In the genomic region with DNA sequence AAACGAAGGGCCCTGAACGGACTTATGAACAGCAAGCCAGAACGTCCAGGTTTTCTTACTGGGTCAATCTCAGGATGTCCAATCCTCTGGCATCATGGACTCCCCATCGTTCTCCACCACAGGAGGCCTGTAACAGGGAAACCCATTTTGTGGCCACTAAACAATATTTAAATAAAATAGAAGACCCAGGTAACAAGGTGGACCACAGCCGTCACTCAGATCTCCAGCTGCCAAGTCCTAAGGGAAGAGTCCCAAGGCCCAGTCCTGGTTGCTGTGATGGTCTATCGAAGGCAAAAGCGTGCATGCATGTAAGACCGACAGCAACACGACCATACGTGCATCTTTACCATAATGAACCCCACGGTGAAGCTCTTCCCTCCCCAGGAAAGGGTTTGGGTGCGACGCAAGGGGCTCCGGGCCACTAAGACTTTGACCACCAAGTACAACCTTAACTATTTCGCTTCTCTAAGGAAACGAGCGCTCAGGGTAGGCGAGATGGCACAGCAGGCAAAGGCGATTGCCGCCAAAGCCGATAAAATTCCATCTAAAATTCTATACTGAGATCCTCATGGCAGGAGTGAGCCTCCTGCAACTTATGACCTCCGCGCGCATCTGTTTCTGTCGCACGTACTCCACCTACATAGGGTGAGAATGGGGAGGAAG, we compare ENCODE assay signal across 8 mouse cellular contexts. TPM values are rescaled to one million over a fixed set of nuclear protein-coding genes. Genes with fewer than 3 reads are reported as not detected.
DNase-seq lines count a peak whose midpoint lies in the region; ATAC-seq and TF ChIP-seq lines count a peak whose summit lies in the region.

TSS of gene Cog1 (plus strand) at position 480 of the 663 bp plus-strand sequence.

- no peak for TF ChIP-seq EP300 in liver, postnatal 0 days (IDR thresholded peaks at IDR 0.05; ENCODE audit: low read depth)

- peak within 1 kb of the TSS; percentile 78 for H3K4me2 ChIP-seq in hindbrain, embryonic 16.5 days (ENCODE audit: low read length)
- peak within 1 kb of the TSS; percentile 76 for H3K4me2 ChIP-seq in liver, postnatal 0 days (ENCODE audit: low read depth, low read length)

- peak within 1 kb of the TSS; percentile 95 for H3K27ac ChIP-seq in hindbrain, embryonic 16.5 days (ENCODE audit: low read depth, low read length)
- peak within 1 kb of the TSS; percentile 83 for H3K27ac ChIP-seq in liver, postnatal 0 days (ENCODE audit: low read depth)

- H3K9me3 ChIP-seq in hindbrain, embryonic 16.5 days (ENCODE audit: control insufficient read depth, low read length): no peaks in the 10 kb centered on the region
- no peaks in the 10 kb centered on the region for H3K9me3 ChIP-seq in liver, postnatal 0 days (ENCODE audit: low read length)

- TF ChIP-seq CTCF in lung, adult 2 months (IDR thresholded peaks at IDR 0.05; ENCODE audit: insufficient read depth, low read length): no peak
- no peak for TF ChIP-seq CTCF in liver, postnatal 0 days (IDR thresholded peaks at IDR 0.05; ENCODE audit: low read depth)

- WGBS in lung, adult 2 months: 42% methylated on average over 26 of the region's 26 CpGs
- WGBS in hindbrain, embryonic 16.5 days: 41% methylated on average over 26 of the region's 26 CpGs
- WGBS in liver, postnatal 0 days (ENCODE audit: insufficient replicate concordance): 41% methylated on average over 26 of the region's 26 CpGs

- no peak for TF ChIP-seq POLR2A in lung, adult 2 months (IDR thresholded peaks at IDR 0.05; ENCODE audit: borderline replicate concordance, extremely low read depth, low read depth, low read length)

- ATAC-seq in hindbrain, embryonic 16.5 days: no peak; the same call in 1 of the 2 replicates
- ATAC-seq in liver, postnatal 0 days: peak; percentile 2; the same call in 1 of the 2 replicates

- peaks cover 18% of the 10 kb centered on the region for H3K36me3 ChIP-seq in hindbrain, embryonic 16.5 days (ENCODE audit: control insufficient read depth, insufficient read depth, low read length)
- peaks cover 18% of the 10 kb centered on the region for H3K36me3 ChIP-seq in liver, postnatal 0 days (replicated peaks; ENCODE audit: insufficient read depth, low read length)

- DNase-seq in lung, adult 2 months: no peak
- DNase-seq in lung, postnatal 36 days: no peak
- DNase-seq in adrenal gland, postnatal 36 days: peak in 1 of 2 experiments; percentile 15
- no peak for DNase-seq in gastrocnemius, postnatal 10 days
- no peak for DNase-seq in liver, postnatal 0 days
- no peak for DNase-seq in cerebellum, postnatal 36 days
- DNase-seq in ovary, postnatal 10 days (ENCODE audit: low spot score): no peak

- H3K9ac ChIP-seq in hindbrain, embryonic 16.5 days (ENCODE audit: low read depth, low read length): peak within 1 kb of the TSS; percentile 95
- peak within 1 kb of the TSS; percentile 96 for H3K9ac ChIP-seq in liver, postnatal 0 days (replicated peaks)

- peak within 1 kb of the TSS; percentile 96 for H3K4me3 ChIP-seq in lung, adult 2 months (replicated peaks; ENCODE audit: extremely low read depth, low read depth, low read length)
- H3K4me3 ChIP-seq in hindbrain, embryonic 16.5 days (ENCODE audit: low read length): peak within 1 kb of the TSS; percentile 89
- H3K4me3 ChIP-seq in liver, postnatal 0 days (ENCODE audit: low read depth, low read length): peak within 1 kb of the TSS; percentile 83

- no peaks in the 10 kb centered on the region for H3K27me3 ChIP-seq in hindbrain, embryonic 16.5 days (replicated peaks; ENCODE audit: control insufficient read depth, insufficient read depth, low read length)
- H3K27me3 ChIP-seq in liver, postnatal 0 days (ENCODE audit: insufficient read depth, low read length): no peaks in the 10 kb centered on the region

- peaks cover 4% of the 10 kb centered on the region; the same call in 1 of the 2 replicates for H3K4me1 ChIP-seq in lung, adult 2 months (ENCODE audit: control insufficient read depth, insufficient read depth, low read length)
- peaks cover 16% of the 10 kb centered on the region for H3K4me1 ChIP-seq in hindbrain, embryonic 16.5 days (ENCODE audit: control insufficient read depth, insufficient read depth, low read depth, low read length)
- peaks cover 18% of the 10 kb centered on the region for H3K4me1 ChIP-seq in liver, postnatal 0 days (ENCODE audit: insufficient read depth)

RNA-seq across cellular contexts. Expression of gene Cog1, which starts in this region (rescaled TPM):
- polyA plus RNA-seq in lung, adult 2 months (2012; rRNA removed): 43.9 and 45.9 TPM in 2 replicates
- 10 to 100 TPM; 35.4 to 39.5 TPM for total RNA-seq in adrenal gland, postnatal 36 days (2021)
- total RNA-seq in gastrocnemius, postnatal 10 days (2021): 10 to 100 TPM; 20.1 to 25.0 TPM
- 35.3 and 38.5 TPM in 2 replicates for polyA plus RNA-seq in hindbrain, embryonic 16.5 days (2015; fragmentation: Nextera tagmentation; extraction: Ambion mirVana)
- 6.5 and 7.1 TPM in 2 replicates for polyA plus RNA-seq in liver, postnatal 0 days (2015; fragmentation: Nextera tagmentation; extraction: Ambion mirVana)
